Mouse (Mus musculus): ENCODE measurements around the gene Zc3h18. TPM values are rescaled to one million over a fixed set of nuclear protein-coding genes. Genes with fewer than 3 reads are reported as not detected.

The Zc3h18 gene
- polyA plus RNA-seq, 1 experiment from 2014 or later: 45.8 TPM

DNA sequence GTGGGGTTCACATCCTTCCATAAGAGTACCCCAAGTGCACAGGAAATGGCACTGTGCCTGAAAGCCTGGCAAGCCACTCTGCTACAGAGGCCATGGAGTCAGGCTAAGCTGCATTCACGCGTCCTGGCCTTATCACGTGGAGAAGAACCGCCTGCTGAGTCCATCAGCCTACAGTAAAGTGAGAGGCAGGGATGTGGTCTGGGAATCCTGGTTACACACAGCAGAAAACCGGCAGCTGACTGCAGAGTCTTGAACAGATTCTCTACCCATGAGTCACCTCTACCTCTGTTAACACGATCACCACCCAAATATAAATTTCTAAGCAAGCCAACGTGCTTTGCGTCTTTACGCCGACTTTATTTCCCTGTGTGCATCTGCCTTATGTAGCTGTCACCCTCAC lies 7.9 kb upstream of the Zc3h18 start:
- H3K27ac ChIP-seq (replicated peaks; ENCODE audit: low read depth, low read length): no peak overlapping the region

DNA sequence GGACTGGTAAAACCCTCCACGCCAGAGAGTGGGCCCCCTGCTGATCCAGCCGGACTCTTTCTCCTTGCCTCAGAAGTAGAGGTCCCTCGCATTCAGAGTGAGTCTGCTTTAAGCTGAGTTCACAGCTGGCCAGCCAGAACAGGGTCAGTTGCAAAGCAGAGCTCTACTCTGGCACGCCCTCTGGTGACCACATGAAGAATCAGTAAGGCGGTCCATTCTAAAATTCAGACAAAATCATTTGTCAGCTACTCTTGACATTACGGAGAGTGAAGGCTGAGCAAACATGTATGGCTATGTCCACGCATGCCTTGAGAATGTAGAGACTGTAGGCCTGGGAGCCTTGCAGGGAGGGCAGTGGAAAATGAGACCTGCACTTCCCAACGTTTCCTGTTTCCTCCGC lies 6.7 kb upstream of the Zc3h18 start:
- Histone ChIP-seq H3K36me3 (ENCODE audit: control insufficient read depth, insufficient read depth, low read length) (no peaks in the 10 kb centered on the region), H3K27ac (replicated peaks; ENCODE audit: low read depth, low read length) (no peak overlapping the region), H3K4me1 (ENCODE audit: control insufficient read depth, insufficient read depth, low read length) (no peaks in the 10 kb centered on the region), H3K9ac (ENCODE audit: low read length) (no peak overlapping the region), H3K9me3 (ENCODE audit: control insufficient read depth, low read length) (no peaks in the 10 kb centered on the region), H3K4me3 (ENCODE audit: low read depth, low read length) (no peak overlapping the region), H3K27me3 (ENCODE audit: control insufficient read depth, insufficient read depth, low read length) (no peaks in the 10 kb centered on the region), H3K4me2 (ENCODE audit: low read depth, severe bottlenecking) (no peak overlapping the region)
- ATAC-seq (ENCODE audit: insufficient number of reproducible peaks, low FRiP score, low TSS enrichment, low read depth) (no peak), DNase-seq (ENCODE audit: low spot score) (peak; percentile 82)
- WGBS: 9% methylated on average over 9 of the region's 9 CpGs

More for the DNA sequence above, 7.9 kb upstream of the Zc3h18 start:
- no peak overlapping the region for H3K4me3 ChIP-seq (ENCODE audit: low read depth, low read length)
- H3K9me3 ChIP-seq (ENCODE audit: control insufficient read depth, low read length): no peaks in the 10 kb centered on the region
- WGBS: 81% methylated on average over 10 of the region's 10 CpGs
- no peak overlapping the region for H3K4me2 ChIP-seq (ENCODE audit: low read depth, severe bottlenecking)
- DNase-seq (ENCODE audit: low spot score): no peak
- ATAC-seq (ENCODE audit: insufficient number of reproducible peaks, low FRiP score, low TSS enrichment, low read depth): no peak
- no peaks in the 10 kb centered on the region for H3K27me3 ChIP-seq (ENCODE audit: control insufficient read depth, insufficient read depth, low read length)
- H3K9ac ChIP-seq (ENCODE audit: low read length): no peak overlapping the region
- no peaks in the 10 kb centered on the region for H3K4me1 ChIP-seq (ENCODE audit: control insufficient read depth, insufficient read depth, low read length)
- H3K36me3 ChIP-seq (ENCODE audit: control insufficient read depth, insufficient read depth, low read length): no peaks in the 10 kb centered on the region

DNA sequence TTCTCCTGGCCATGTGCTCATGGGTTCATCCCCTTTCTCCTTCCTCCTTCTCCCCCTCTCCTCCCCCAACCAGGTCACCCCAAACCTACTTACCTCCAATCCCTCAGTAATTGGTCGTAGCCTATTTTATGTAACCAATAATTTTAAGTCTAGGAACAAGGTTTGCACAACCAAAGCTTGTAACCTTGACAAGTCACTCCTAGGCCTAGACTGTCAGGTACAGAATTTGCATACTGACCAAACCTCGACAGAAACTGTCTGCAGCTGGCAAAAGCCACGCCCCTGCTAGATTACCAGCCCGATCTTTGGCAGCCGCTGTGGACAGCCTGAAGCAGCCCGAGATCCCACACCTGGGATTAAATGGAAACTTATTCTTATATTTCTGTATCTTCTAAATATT lies 4.7 kb upstream of the Zc3h18 start:
- Histone ChIP-seq H3K27me3 (ENCODE audit: control insufficient read depth, insufficient read depth, low read length) (no peaks in the 10 kb centered on the region), H3K9ac (ENCODE audit: low read length) (no peak overlapping the region), H3K4me2 (ENCODE audit: low read depth, severe bottlenecking) (no peak overlapping the region), H3K4me1 (ENCODE audit: control insufficient read depth, insufficient read depth, low read length) (no peaks in the 10 kb centered on the region), H3K36me3 (ENCODE audit: control insufficient read depth, insufficient read depth, low read length) (no peaks in the 10 kb centered on the region), H3K27ac (replicated peaks; ENCODE audit: low read depth, low read length) (no peak overlapping the region), H3K9me3 (ENCODE audit: control insufficient read depth, low read length) (no peaks in the 10 kb centered on the region), H3K4me3 (ENCODE audit: low read depth, low read length) (no peak overlapping the region)
- DNase-seq (ENCODE audit: low spot score): no peak
- no peak for ATAC-seq (ENCODE audit: insufficient number of reproducible peaks, low FRiP score, low TSS enrichment, low read depth)
- WGBS: 76% methylated on average over 6 of the region's 6 CpGs

DNA sequence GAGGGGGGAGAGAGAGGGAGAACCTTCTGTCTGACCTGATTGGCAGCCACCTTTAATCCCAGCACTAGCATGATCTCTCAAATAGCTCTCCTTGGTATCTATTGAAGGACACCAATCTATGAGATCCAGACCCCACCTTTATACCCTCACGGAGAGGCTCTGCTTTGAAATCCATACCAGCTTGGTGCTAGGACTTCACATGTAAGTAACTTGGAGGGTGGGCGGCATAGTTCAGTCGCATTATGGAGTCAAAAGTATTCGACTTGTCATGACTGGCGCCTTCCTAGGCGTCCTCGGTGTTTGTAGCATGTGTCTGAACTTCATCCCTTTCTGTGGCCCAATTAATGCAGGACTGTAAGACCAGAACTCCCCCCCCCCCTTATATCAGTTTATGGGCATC lies 1.1 kb upstream of the Zc3h18 start:
- WGBS: 91% methylated on average over 7 of the region's 7 CpGs
- no peak for ATAC-seq (ENCODE audit: insufficient number of reproducible peaks, low FRiP score, low TSS enrichment, low read depth)
- no peak overlapping the region for H3K27ac ChIP-seq (replicated peaks; ENCODE audit: low read depth, low read length)

DNA sequence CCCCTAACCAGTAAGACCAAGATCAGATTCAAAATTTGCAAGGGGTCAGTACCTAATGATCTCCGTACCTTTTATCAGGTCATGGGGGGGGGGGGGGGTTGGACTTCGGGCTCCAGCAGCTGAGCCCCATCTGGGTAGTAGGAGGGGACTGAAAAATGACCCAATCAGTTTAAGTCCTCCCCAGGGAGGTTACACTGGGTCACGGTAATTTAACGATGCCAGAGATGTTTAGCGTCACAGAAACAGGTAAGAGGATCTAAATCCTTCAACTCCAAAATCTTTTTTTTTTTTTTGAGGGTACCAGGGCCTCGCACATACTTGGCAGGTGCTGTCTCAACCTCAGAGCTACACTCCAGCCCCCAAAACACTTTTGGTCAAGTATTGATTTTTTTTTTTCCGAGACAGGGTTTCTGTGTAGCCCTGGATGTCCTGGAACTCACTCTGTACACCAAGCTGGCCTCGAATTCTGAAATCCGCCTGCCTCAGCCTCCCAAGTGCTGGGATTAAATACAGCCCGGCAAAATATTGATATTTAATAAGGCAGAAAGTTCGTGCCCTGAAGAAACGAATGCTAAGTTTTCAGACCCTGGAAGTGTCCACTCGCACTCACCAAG lies 551 bp upstream of the Zc3h18 start:
- no peak overlapping the region for H3K27ac ChIP-seq (replicated peaks; ENCODE audit: low read depth, low read length)

More for the DNA sequence above, 1.1 kb upstream of the Zc3h18 start:
- Histone ChIP-seq H3K4me2 (ENCODE audit: low read depth, severe bottlenecking) (no peak overlapping the region; the same call in 1 of the 2 replicates), H3K36me3 (ENCODE audit: control insufficient read depth, insufficient read depth, low read length) (0 out of 2 replicates have a peak, but pooled peaks cover 2% of the 10 kb centered on the region), H3K27me3 (ENCODE audit: control insufficient read depth, insufficient read depth, low read length) (no peaks in the 10 kb centered on the region), H3K9me3 (ENCODE audit: control insufficient read depth, low read length) (no peaks in the 10 kb centered on the region), H3K4me1 (ENCODE audit: control insufficient read depth, insufficient read depth, low read length) (peaks cover 4% of the 10 kb centered on the region; the same call in 1 of the 2 replicates), H3K4me3 (ENCODE audit: low read depth, low read length) (peak overlapping the region; percentile 85; the same call in 1 of the 2 replicates), H3K9ac (ENCODE audit: low read length) (no peak overlapping the region)
- DNase-seq (ENCODE audit: low spot score): no peak

DNA sequence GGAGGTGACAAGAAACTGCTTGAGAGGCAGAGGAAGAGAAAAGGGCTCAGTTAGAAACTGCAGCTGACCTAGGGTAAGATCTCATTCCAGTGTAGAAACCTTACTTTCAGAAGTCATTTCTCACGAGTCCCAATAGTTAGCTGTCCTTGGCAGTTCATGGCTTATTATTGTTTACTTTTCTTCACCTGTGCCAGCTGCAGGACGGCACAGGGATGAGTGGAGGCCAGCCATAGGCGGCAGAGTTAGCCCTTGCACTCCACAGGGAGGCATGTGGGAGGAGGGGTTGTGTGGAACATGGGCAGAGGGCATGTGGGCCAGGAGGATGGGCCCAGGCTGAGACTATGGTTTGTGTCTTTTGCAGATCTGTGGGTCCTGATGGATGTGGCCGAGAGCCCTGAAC lies 6.6 kb downstream of the Zc3h18 start:
- no peak overlapping the region for H3K27ac ChIP-seq (replicated peaks; ENCODE audit: low read depth, low read length)
- DNase-seq (ENCODE audit: low spot score) (no peak), ATAC-seq (ENCODE audit: insufficient number of reproducible peaks, low FRiP score, low TSS enrichment, low read depth) (no peak)
- no peak overlapping the region for H3K4me3 ChIP-seq (ENCODE audit: low read depth, low read length)
- WGBS: 88% methylated on average over 4 of the region's 4 CpGs
- H3K27me3 ChIP-seq (ENCODE audit: control insufficient read depth, insufficient read depth, low read length): no peaks in the 10 kb centered on the region
- peaks cover 30% of the 10 kb centered on the region for H3K36me3 ChIP-seq (ENCODE audit: control insufficient read depth, insufficient read depth, low read length)
- no peak overlapping the region for H3K9ac ChIP-seq (ENCODE audit: low read length)
- H3K4me2 ChIP-seq (ENCODE audit: low read depth, severe bottlenecking): no peak overlapping the region
- no peaks in the 10 kb centered on the region for H3K4me1 ChIP-seq (ENCODE audit: control insufficient read depth, insufficient read depth, low read length)
- H3K9me3 ChIP-seq (ENCODE audit: control insufficient read depth, low read length): no peaks in the 10 kb centered on the region

More for the DNA sequence above, 551 bp upstream of the Zc3h18 start:
- ATAC-seq (ENCODE audit: insufficient number of reproducible peaks, low FRiP score, low TSS enrichment, low read depth) (no peak; the same call in none of the 2 replicates), DNase-seq (ENCODE audit: low spot score) (no peak)
- Histone ChIP-seq H3K4me1 (ENCODE audit: control insufficient read depth, insufficient read depth, low read length) (peaks cover 4% of the 10 kb centered on the region; the same call in 1 of the 2 replicates), H3K9ac (ENCODE audit: low read length) (no peak overlapping the region), H3K9me3 (ENCODE audit: control insufficient read depth, low read length) (no peaks in the 10 kb centered on the region), H3K27me3 (ENCODE audit: control insufficient read depth, insufficient read depth, low read length) (no peaks in the 10 kb centered on the region), H3K4me2 (ENCODE audit: low read depth, severe bottlenecking) (peak overlapping the region; percentile 51), H3K36me3 (ENCODE audit: control insufficient read depth, insufficient read depth, low read length) (0 out of 2 replicates have a peak, but pooled peaks cover 2% of the 10 kb centered on the region), H3K4me3 (ENCODE audit: low read depth, low read length) (peak overlapping the region; percentile 85)
- 23% methylated on average over 13 of the region's 13 CpGs for WGBS

DNA sequence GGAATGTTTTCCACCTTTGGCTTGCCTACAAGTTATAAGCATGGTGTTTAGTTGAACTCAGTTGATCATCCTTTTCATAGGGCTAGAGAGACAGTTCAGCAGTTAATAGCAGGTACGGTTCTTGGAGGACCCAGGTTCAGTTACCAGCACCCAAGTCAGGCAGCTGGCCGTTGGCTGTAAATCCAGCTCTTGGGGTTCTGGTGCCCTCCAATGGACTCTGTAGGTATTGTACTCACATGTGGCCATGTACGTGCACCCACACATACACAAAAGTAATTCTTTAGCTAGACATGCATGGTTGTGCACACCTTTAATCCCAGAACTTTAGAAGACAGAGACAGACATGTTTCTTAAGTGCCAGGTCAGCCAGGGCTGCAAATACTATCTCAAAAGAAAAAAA lies 12.9 kb downstream of the Zc3h18 start:
- Histone ChIP-seq H3K27ac (replicated peaks; ENCODE audit: low read depth, low read length) (no peak overlapping the region), H3K36me3 (ENCODE audit: control insufficient read depth, insufficient read depth, low read length) (peaks cover 45% of the 10 kb centered on the region), H3K9me3 (ENCODE audit: control insufficient read depth, low read length) (no peaks in the 10 kb centered on the region), H3K9ac (ENCODE audit: low read length) (no peak overlapping the region), H3K4me1 (ENCODE audit: control insufficient read depth, insufficient read depth, low read length) (no peaks in the 10 kb centered on the region), H3K4me3 (ENCODE audit: low read depth, low read length) (no peak overlapping the region), H3K4me2 (ENCODE audit: low read depth, severe bottlenecking) (no peak overlapping the region), H3K27me3 (ENCODE audit: control insufficient read depth, insufficient read depth, low read length) (no peaks in the 10 kb centered on the region)
- no peak for DNase-seq (ENCODE audit: low spot score)
- 89% methylated on average over 3 of the region's 3 CpGs for whole genome bisulfite sequencing
- no peak for ATAC-seq (ENCODE audit: insufficient number of reproducible peaks, low FRiP score, low TSS enrichment, low read depth)

DNA sequence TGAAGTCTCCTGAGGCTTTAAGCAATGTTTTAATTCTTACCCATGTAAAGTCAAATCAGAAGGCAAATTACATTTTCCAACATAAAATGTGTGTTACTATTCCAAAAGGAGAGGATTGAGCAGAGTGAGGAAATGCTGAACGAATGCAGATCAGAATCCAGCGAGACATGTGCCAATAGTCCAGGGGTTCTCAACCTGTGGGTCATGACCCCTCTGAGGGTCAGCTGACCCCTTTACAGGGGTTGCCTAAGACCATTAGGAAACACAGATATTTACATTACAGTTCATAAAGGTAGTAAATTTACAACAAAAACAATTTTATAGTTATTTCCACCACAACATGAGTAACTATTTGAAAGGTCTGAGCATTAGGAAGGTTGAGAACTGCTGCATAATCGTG lies 14.3 kb downstream of the Zc3h18 start:
- no peak for ATAC-seq (ENCODE audit: insufficient number of reproducible peaks, low FRiP score, low TSS enrichment, low read depth)
- H3K9ac ChIP-seq (ENCODE audit: low read length): no peak overlapping the region

DNA sequence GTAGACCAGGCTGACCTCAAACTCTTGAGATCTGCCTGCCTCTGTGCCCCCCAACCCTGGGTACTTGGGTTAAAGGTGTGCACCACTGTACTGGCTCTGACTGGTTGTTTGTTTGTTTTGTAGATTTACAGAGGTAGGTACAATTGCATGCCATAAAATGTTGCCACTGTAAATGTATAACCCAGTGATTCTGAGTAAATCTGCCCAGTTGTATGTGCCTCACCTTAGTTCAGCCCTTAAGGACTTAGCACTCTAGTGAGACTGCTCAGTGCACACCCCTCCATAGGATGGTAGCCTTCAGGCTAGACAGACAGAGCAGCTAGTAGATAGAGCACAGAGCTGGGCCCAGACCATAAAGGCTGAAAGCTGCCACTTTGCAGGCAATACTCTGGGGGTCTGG lies 17.3 kb downstream of the Zc3h18 start:
- DNase-seq (ENCODE audit: low spot score) (no peak), ATAC-seq (ENCODE audit: insufficient number of reproducible peaks, low FRiP score, low TSS enrichment, low read depth) (no peak)
- H3K36me3 ChIP-seq (ENCODE audit: control insufficient read depth, insufficient read depth, low read length): peaks cover 32% of the 10 kb centered on the region; the same call in 1 of the 2 replicates
- no peaks in the 10 kb centered on the region for H3K4me1 ChIP-seq (ENCODE audit: control insufficient read depth, insufficient read depth, low read length)
- no peak overlapping the region for H3K27ac ChIP-seq (replicated peaks; ENCODE audit: low read depth, low read length)
- H3K9ac ChIP-seq (ENCODE audit: low read length): no peak overlapping the region
- H3K4me3 ChIP-seq (ENCODE audit: low read depth, low read length): no peak overlapping the region
- H3K4me2 ChIP-seq (ENCODE audit: low read depth, severe bottlenecking): no peak overlapping the region
- H3K9me3 ChIP-seq (ENCODE audit: control insufficient read depth, low read length): no peaks in the 10 kb centered on the region
- no peaks in the 10 kb centered on the region for H3K27me3 ChIP-seq (ENCODE audit: control insufficient read depth, insufficient read depth, low read length)

More for the DNA sequence above, 14.3 kb downstream of the Zc3h18 start:
- H3K4me3 ChIP-seq (ENCODE audit: low read depth, low read length): no peak overlapping the region
- no peak for DNase-seq (ENCODE audit: low spot score)
- no peaks in the 10 kb centered on the region for H3K27me3 ChIP-seq (ENCODE audit: control insufficient read depth, insufficient read depth, low read length)
- no peak overlapping the region for H3K4me2 ChIP-seq (ENCODE audit: low read depth, severe bottlenecking)
- WGBS: 86% methylated on average over 3 of the region's 3 CpGs
- no peak overlapping the region for H3K27ac ChIP-seq (replicated peaks; ENCODE audit: low read depth, low read length)
- H3K4me1 ChIP-seq (ENCODE audit: control insufficient read depth, insufficient read depth, low read length): no peaks in the 10 kb centered on the region
- H3K9me3 ChIP-seq (ENCODE audit: control insufficient read depth, low read length): no peaks in the 10 kb centered on the region
- H3K36me3 ChIP-seq (ENCODE audit: control insufficient read depth, insufficient read depth, low read length): peaks cover 36% of the 10 kb centered on the region

Measured in limb, embryonic 11.5 days (tissue).